Mouse (Mus musculus): ENCODE data around the gene Gbp7.
"Not testable (repeated sequence)": the region's sequence is repeated elsewhere in the genome, so short reads cannot be mapped to it uniquely, and the experiment has no call there.

The Gbp7 gene

DNA sequence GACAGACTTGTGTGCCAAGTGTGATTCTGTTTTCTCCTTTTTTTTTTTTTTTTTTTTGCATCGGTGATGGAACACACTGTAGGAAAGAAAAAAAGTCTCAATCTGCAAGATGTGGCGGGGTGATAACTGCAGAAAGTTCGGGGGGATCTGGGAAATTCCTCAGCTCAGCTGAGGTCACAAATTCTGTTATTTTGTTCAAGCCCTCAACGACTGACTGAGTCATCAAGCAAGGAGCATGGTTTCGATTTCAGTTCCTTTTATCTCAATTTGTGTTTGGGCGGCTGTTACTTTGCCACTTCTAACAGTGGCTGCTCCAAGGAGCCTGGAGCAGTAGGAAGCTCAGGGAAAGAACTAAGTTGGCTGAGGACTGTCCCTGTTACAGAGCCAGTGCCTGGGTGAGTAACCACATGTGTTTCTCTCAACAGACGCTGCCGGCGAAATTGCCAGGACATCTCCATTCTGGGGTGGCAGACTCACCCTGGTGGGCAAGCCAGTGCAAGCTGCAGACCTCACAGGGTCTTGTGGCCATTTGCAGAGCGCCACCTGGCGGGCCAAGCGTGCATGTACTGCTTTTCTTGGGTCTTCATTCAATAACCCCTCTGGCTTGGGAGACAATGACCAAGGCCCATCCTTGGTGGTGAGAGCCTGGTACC, 30.3 kb downstream of the Gbp7 start:
- DNase-seq (ENCODE audit: extremely low read depth, insufficient read length, low spot score): peak; percentile 79

DNA sequence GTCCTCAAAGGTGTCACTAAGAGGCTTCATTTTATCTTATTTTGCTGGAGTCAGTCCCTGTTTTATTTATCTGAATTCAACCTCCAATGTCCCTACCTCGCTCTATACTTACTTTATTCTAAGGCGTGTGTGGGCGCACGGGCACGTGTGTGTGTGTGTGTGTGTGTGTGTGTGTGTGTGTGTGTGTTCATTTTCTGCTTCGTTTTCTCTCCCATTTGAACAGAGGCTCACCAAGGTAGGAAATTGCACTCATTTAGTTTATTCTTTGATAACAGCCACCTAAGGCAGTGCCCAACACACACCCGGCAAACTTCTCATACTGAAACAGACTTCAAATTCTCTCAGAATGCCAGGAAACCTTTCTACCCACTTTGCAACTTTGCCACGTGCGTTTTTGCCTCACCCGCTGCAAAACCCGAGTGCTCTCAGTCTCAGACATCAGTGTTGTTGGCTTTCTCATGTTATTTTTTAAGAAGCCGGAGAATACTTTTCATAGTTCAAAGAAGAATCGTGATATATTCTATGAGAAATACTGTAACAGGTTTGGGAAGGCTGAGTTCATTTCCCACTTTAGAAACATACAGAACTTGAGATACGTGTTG, 31.0 kb downstream of the Gbp7 start:
- no peak for DNase-seq (ENCODE audit: extremely low read depth, insufficient read length, low spot score)

DNA sequence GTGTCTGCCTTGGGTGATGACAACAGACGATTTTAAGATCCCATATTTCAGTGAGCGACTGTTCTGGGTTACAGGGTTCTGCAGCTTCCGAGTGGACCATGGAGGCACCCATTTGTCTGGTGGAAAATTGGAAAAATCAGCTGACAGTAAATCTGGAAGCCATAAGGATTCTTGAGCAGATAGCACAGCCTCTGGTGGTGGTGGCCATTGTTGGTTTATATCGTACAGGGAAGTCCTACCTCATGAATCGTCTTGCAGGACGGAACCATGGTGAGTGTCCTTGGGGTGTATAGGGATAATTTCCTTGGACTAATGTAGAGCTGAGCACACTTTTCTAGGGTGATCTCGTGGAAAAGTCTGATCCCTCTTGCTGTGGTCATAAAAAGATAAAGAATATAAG, 31.5 kb downstream of the Gbp7 start:
- DNase-seq (ENCODE audit: extremely low read depth, insufficient read length, low spot score): no peak

DNA sequence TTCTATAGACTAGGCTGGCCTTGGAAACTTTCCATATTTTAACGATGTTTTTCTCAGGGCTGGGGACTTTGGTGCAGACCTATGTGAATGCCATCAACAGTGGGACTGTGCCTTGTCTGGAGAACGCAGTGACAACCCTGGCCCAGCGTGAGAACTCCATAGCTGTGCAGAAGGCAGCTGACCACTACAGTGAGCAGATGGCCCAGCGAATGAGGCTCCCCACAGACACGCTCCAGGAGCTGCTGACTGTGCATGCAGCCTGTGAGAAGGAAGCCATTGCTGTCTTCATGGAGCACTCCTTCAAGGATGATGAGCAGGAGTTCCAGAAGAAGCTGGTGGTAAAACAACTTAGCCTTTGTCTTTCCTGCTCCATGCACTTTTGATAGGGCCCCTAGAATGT, 37.3 kb downstream of the Gbp7 start:
- DNase-seq (ENCODE audit: extremely low read depth, insufficient read length, low spot score): not testable (repeated sequence)

DNA sequence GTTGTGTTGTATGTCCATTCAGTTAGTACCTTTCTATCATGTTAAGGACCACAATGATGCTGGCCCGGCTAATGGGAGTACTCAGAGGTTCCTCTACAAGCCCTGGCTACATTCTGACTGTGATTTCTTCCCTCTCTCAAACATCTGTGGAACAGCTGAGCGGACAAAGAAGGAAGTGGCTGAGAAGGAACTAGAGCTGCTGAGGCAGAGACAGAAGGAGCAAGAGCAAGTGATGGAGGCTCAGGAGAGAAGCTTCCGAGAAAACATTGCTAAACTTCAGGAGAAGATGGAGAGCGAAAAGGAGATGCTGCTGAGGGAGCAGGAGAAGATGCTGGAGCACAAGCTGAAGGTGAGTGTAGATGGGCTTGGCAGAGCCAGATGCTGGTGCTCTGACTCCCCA, 40.6 kb downstream of the Gbp7 start:
- DNase-seq (ENCODE audit: extremely low read depth, insufficient read length, low spot score): no peak

DNA sequence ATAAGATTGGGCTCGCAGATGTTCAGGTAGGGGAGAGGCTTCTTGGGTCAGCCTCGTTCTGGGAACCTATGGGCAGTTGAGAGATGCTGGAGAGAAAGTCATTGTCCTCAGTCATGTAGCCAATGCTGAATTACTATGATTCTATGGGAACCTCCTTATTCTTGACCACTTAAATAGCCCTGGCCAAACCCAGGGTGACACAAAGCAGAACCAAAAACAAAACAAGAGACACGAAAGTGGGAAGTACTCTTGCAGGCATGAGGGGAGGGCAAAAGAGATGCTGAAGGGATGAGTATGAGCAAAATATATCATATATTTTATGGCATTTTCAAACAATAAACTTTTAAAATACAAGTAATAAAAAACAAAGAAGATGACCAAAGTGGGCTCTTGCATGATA, 47.0 kb downstream of the Gbp7 start:
- DNase-seq (ENCODE audit: extremely low read depth, insufficient read length, low spot score): no peak

DNA sequence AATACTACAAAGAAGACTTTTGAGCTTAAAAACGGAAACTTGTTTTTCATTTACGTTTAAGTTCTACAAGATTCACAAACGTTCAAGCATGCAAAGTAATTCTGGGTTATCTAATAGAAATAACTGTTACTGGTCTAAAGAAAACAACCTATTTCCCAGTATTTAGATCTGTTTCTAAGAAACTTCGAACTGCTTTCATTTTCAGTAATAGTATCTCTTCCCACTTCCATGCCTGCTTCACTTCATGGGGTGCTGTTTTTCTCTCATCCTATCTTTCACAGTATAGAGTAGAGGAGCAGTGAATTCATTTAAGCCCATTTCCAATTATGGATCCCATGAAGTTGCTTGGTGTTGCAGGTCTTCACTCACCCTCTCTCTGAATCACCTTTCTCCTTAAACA, 48.2 kb downstream of the Gbp7 start:
- no peak for DNase-seq (ENCODE audit: extremely low read depth, insufficient read length, low spot score)

DNA sequence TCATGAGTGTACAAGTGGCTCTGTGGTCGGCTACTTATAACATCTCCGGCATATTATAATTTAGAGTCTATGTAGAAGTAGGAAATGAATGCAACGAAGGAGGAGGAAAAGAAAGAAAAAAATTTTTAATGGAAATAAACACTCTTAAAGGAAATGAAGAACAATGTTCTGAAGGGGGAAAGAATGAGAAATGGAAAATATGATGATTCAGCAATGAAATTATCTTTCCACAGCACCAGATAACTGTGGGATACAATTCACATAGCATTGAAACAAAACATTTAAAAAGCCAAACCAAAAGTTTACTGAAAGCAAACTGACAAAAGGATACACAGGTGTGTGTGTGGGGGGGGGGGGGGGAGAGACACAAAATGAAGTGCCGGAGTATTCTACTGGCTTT, 52.9 kb downstream of the Gbp7 start:
- no peak for DNase-seq (ENCODE audit: extremely low read depth, insufficient read length, low spot score)

DNA sequence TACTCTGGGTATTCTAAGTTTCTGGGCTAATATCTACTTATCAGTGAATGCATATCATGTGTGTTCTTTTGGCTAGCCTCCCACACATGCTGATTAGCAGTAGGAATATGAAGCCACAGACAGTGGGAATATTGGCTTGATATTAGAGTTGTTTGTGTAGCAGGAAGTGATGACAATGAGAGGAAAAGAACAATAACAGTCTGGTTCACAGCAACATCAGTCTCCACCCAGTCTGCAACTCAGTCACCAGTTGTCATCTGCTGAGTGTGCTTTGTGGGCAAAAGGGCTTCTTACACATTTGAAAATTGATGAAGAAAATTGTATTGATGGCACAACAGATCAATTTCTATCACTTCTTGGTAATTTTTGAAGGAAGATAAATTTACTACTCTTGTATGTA, 57.2 kb downstream of the Gbp7 start:
- no peak for DNase-seq (ENCODE audit: extremely low read depth, insufficient read length, low spot score)

DNA sequence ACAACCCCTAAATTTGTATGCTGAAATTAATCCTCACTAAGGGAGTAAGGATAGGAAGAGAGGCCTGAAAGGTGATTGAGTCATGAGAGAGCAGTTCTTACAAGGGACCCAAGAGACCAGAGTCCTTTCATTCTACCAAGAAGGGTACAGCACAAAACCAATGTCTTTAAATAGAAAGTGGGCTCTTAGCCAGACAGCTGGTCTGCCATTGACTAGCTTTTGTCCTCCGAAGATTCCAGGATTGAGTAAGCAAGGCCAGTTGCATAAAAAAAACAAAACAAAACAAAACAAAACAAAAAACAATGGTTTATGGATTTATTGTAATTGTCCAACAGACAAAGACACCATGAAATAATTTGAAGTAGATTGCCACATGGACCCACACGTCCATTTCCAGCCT, 58.7 kb downstream of the Gbp7 start:
- no peak for DNase-seq (ENCODE audit: extremely low read depth, insufficient read length, low spot score)

DNA sequence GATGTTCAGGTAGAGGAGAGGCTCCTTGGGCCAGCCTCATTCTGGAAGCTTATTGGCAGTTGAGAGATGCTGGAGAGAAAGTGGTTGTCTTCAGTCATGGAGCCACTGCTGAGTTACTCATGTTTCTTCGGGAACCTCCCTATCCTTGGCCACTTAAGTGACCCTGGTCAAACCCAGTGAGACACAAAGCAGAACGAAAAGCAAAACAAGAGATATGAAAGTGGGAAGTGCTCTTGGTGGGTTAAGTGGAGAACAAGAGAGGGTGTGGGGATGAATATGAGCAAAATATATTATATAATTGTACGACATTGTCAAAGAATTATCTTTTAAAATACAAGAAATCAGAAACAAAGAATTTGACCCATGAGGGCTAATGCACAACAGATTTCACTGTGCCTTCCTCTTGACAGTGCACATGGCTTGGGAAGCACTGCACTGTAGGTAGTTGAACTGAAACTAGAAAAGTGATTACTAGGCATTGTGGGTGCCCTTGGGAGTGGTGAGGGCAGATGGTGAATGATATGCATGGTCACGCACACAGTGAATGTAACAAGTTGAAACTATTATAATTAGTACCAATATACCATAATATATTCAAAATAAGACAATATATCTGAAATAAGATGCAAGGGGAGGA, 60.4 kb downstream of the Gbp7 start:
- DNase-seq (ENCODE audit: extremely low read depth, insufficient read length, low spot score): no peak

DNA sequence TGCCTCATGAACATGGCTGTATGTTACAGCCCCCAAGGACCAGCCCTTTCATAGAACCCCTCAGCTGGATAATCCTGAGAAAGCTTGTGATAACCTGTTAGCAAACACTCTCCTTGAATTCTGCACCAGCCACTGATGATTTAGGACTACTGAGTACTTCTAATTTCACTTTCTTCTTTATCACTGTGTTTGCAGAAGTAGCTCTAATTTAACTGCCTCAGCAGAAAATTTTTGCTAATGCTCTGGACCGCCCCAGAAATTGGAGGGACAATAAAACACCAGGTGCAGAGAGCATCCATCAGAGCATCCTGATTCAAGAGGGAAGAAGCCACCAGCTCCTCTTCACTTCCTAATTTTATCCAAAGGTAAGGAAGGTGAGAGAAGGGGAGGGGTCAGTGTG, 64.4 kb downstream of the Gbp7 start, which contains the start of gene Gbp2b:
Gene Gbp2b, plus strand, starts transcription at position 301 of the 400 bp plus-strand sequence.
- no peak for DNase-seq (ENCODE audit: extremely low read depth, insufficient read length, low spot score)

DNA sequence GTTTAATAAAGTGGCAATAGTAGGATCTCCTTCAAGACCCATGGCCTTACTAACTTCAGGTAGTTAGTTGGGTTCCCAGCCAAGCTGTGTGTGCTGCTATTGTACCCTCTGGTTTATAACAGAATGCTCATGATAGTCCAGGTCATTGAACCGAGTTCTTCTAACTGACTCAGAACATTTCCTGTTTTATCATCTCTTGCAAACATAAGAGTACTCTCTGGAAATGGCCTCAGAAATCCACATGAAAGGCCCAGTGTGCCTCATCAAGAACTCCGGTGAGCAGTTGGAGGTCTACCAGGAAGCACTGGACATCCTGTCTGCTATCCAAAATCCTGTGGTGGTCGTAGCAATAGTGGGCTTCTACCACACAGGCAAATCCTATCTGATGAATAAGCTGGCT, 67.8 kb downstream of the Gbp7 start:
- DNase-seq (ENCODE audit: extremely low read depth, insufficient read length, low spot score): no peak
